Mouse (Mus musculus): ENCODE data around the gene Prkar2a. TPM values are rescaled to one million over a fixed set of nuclear protein-coding genes. Genes with fewer than 3 reads are reported as not detected.

Prkar2a gene
- polyA plus RNA-seq, 1 experiment from 2014 or later = 20.2 TPM

DNA sequence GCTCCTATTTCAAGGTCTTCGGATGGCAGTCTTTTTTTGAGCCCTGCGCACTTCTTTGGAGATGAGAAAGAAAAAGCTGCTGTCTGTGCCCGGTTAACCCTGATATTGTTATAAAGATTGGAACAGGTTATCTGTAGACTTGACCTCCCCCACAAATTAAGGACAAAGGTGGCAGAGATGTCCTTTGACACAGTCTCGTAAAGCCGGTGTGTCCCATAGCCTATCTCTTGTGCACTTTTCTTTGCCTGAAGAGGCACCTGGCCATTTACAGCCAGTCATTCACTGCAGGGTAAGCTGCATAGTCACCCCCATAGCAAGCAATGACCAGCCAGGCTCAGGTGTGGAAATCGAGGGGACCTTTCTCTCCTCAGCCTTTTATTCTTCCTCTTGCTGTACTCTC is 26.5 kb upstream of the Prkar2a start:
- no peak for ATAC-seq (ENCODE audit: low FRiP score, low TSS enrichment)
- Histone ChIP-seq H3K4me1 (ENCODE audit: insufficient read depth, low read length) (peaks cover 9% of the 10 kb centered on the region), H3K27me3 (ENCODE audit: insufficient read depth, low read length) (no peaks in the 10 kb centered on the region), H3K27ac (ENCODE audit: low read length) (0 out of 2 replicates have a peak overlapping the region, but pooled peaks have one; percentile 59), H3K36me3 (ENCODE audit: insufficient read depth, low read length) (no peaks in the 10 kb centered on the region), H3K4me3 (ENCODE audit: low read length) (peak overlapping the region; percentile 78), H3K9ac (replicated peaks; ENCODE audit: low read length) (peak overlapping the region; percentile 72), H3K4me2 (replicated peaks; ENCODE audit: low read depth, low read length) (peak overlapping the region; percentile 74), H3K9me3 (ENCODE audit: low read length) (no peaks in the 10 kb centered on the region)
- WGBS = 35% methylated on average over 6 of the region's 6 CpGs

DNA sequence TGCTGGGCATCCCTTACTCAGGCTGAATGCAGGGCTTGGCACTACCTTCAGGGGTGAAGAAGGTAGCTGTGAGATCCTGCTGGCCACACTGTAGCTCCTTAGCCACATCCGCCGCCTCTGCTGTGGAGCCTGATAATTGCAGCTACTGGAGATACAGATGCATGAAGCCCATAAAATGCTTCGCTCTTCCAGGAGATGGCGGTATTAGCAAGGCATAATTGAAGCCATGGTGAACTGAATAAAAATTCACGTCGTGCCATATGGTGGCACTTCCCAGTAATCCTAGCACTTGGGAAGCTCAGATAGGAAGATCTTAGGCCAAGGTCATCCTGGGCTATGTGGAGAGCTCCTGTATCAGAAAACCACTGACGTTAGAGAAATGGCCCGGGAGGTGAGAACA is 19.2 kb upstream of the Prkar2a start:
- no peak overlapping the region for H3K4me2 ChIP-seq (replicated peaks; ENCODE audit: low read depth, low read length)
- no peak for ATAC-seq (ENCODE audit: low FRiP score, low TSS enrichment)
- H3K36me3 ChIP-seq (ENCODE audit: insufficient read depth, low read length) = peaks cover 24% of the 10 kb centered on the region
- H3K9me3 ChIP-seq (ENCODE audit: low read length) = 0 out of 2 replicates have a peak, but pooled peaks cover 5% of the 10 kb centered on the region
- H3K27me3 ChIP-seq (ENCODE audit: insufficient read depth, low read length) = no peaks in the 10 kb centered on the region
- no peaks in the 10 kb centered on the region for H3K4me1 ChIP-seq (ENCODE audit: insufficient read depth, low read length)
- WGBS = 72% methylated on average over 8 of the region's 8 CpGs
- H3K9ac ChIP-seq (replicated peaks; ENCODE audit: low read length) = no peak overlapping the region
- H3K4me3 ChIP-seq (ENCODE audit: low read length) = no peak overlapping the region
- no peak overlapping the region for H3K27ac ChIP-seq (ENCODE audit: low read length)

DNA sequence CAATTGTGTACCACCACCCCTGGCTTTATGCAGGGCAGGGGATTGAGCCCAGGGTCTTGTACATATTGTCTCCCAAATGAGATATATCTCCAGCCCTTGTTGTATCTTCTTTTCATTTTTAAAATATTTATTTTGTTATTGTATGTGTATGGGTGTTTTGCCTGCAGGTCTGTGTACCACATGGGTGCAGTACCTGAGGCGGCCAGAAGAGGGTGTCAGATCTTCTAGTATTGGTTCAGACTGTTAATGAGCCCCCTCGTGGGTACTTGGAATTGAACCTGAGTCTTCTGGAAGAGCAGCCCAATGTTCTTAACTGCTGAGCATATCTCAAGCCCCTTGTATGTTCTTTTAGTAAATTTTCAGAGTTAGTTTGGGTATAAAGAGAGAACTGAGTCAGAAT is 16.0 kb upstream of the Prkar2a start:
- Histone ChIP-seq H3K4me3 (ENCODE audit: low read length) (no peak overlapping the region), H3K9ac (replicated peaks; ENCODE audit: low read length) (no peak overlapping the region), H3K9me3 (ENCODE audit: low read length) (0 out of 2 replicates have a peak, but pooled peaks cover 5% of the 10 kb centered on the region), H3K4me1 (ENCODE audit: insufficient read depth, low read length) (no peaks in the 10 kb centered on the region), H3K27me3 (ENCODE audit: insufficient read depth, low read length) (no peaks in the 10 kb centered on the region), H3K27ac (ENCODE audit: low read length) (no peak overlapping the region), H3K4me2 (replicated peaks; ENCODE audit: low read depth, low read length) (no peak overlapping the region), H3K36me3 (ENCODE audit: insufficient read depth, low read length) (peaks cover 24% of the 10 kb centered on the region)
- WGBS = 51% methylated on average over 2 of the region's 2 CpGs
- ATAC-seq (ENCODE audit: low FRiP score, low TSS enrichment) = no peak

- no peak overlapping the region for H3K9ac ChIP-seq (replicated peaks; ENCODE audit: low read length)
- H3K36me3 ChIP-seq (ENCODE audit: insufficient read depth, low read length) = peaks cover 17% of the 10 kb centered on the region; the same call in 1 of the 2 replicates
- no peaks in the 10 kb centered on the region for H3K27me3 ChIP-seq (ENCODE audit: insufficient read depth, low read length)
- no peaks in the 10 kb centered on the region for H3K9me3 ChIP-seq (ENCODE audit: low read length)
- no peak for ATAC-seq (ENCODE audit: low FRiP score, low TSS enrichment)
- no peak overlapping the region for H3K4me2 ChIP-seq (replicated peaks; ENCODE audit: low read depth, low read length)
- no peak overlapping the region for H3K4me3 ChIP-seq (ENCODE audit: low read length)
- no peaks in the 10 kb centered on the region for H3K4me1 ChIP-seq (ENCODE audit: insufficient read depth, low read length)
- 87% methylated on average over 15 of the region's 15 CpGs for WGBS
- no peak overlapping the region for H3K27ac ChIP-seq (ENCODE audit: low read length)
Measured at GRCm38 (mm10) chr9:108680026-108680425, 9.1 kb upstream of the Prkar2a start.

DNA sequence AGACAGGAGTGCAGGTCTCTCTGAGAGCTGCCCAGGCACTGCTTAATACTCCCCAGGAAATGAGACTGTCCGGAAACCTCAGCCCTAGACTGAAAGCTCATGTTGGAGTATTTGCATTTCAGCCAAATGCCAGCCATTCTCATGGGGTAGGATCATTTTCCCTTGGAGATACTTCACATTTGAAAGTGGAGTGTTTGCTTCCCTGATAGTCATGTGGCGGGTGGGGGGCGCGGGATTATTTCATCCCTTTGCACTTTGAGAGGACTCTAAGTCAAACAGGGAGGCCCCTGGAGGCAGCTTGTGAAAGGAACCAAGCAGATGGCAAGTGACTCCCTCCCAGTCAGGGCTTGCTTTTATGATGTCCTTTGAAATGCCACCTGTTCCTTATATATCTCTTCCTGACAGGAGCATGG is 2.6 kb upstream of the Prkar2a start:
- ATAC-seq (ENCODE audit: low FRiP score, low TSS enrichment) = no peak
- Histone ChIP-seq H3K9ac (replicated peaks; ENCODE audit: low read length) (no peak overlapping the region), H3K4me3 (ENCODE audit: low read length) (no peak overlapping the region), H3K9me3 (ENCODE audit: low read length) (no peaks in the 10 kb centered on the region), H3K4me1 (ENCODE audit: insufficient read depth, low read length) (peaks cover under 1% of the 10 kb centered on the region), H3K27ac (ENCODE audit: low read length) (no peak overlapping the region), H3K36me3 (ENCODE audit: insufficient read depth, low read length) (peaks cover 7% of the 10 kb centered on the region; the same call in 1 of the 2 replicates), H3K27me3 (ENCODE audit: insufficient read depth, low read length) (no peaks in the 10 kb centered on the region), H3K4me2 (replicated peaks; ENCODE audit: low read depth, low read length) (no peak overlapping the region)
- WGBS = 26% methylated on average over 4 of the region's 4 CpGs

GRCm38 (mm10) chr9:108687181-108687580 is 1.9 kb upstream of the Prkar2a start:
- no peaks in the 10 kb centered on the region for H3K27me3 ChIP-seq (ENCODE audit: insufficient read depth, low read length)
- no peak overlapping the region for H3K4me3 ChIP-seq (ENCODE audit: low read length)
- no peak for ATAC-seq (ENCODE audit: low FRiP score, low TSS enrichment)
- no peak overlapping the region for H3K9ac ChIP-seq (replicated peaks; ENCODE audit: low read length)
- H3K27ac ChIP-seq (ENCODE audit: low read length) = no peak overlapping the region
- 78% methylated on average over 6 of the region's 6 CpGs for WGBS
- no peaks in the 10 kb centered on the region for H3K9me3 ChIP-seq (ENCODE audit: low read length)
- H3K4me1 ChIP-seq (ENCODE audit: insufficient read depth, low read length) = peaks cover 3% of the 10 kb centered on the region
- no peak overlapping the region for H3K4me2 ChIP-seq (replicated peaks; ENCODE audit: low read depth, low read length)
- H3K36me3 ChIP-seq (ENCODE audit: insufficient read depth, low read length) = peaks cover 3% of the 10 kb centered on the region; the same call in 1 of the 2 replicates

DNA sequence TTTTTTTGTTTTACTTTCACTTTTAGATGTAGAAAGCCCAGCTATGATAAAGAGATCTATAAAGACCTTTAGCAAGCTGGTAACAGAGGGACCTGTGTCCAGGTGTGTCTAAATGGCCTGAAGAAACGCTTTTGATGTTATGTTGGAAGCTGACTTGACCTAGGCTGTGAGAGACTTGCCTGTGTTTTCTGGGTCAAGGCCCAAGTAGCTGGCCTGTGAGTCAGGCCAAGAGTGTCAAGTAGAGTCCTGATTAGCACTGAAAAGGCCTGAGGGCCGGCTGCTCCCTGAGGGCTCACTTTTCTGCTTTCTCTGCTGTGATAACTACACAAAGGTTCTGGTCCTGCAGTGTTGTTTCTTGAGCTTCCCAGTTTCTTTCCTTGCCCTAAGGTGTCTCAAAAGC is 1.4 kb upstream of the Prkar2a start:
- Histone ChIP-seq H3K4me1 (ENCODE audit: insufficient read depth, low read length) (peaks cover 3% of the 10 kb centered on the region), H3K4me3 (ENCODE audit: low read length) (no peak overlapping the region), H3K36me3 (ENCODE audit: insufficient read depth, low read length) (no peaks in the 10 kb centered on the region), H3K27me3 (ENCODE audit: insufficient read depth, low read length) (no peaks in the 10 kb centered on the region), H3K9me3 (ENCODE audit: low read length) (no peaks in the 10 kb centered on the region), H3K9ac (replicated peaks; ENCODE audit: low read length) (no peak overlapping the region), H3K4me2 (replicated peaks; ENCODE audit: low read depth, low read length) (no peak overlapping the region), H3K27ac (ENCODE audit: low read length) (no peak overlapping the region)
- WGBS = 76% methylated on average over 2 of the region's 2 CpGs
- ATAC-seq (ENCODE audit: low FRiP score, low TSS enrichment) = no peak

- Histone ChIP-seq H3K9ac (replicated peaks; ENCODE audit: low read length) (no peak overlapping the region), H3K9me3 (ENCODE audit: low read length) (no peaks in the 10 kb centered on the region), H3K27ac (ENCODE audit: low read length) (no peak overlapping the region), H3K36me3 (ENCODE audit: insufficient read depth, low read length) (no peaks in the 10 kb centered on the region), H3K4me2 (replicated peaks; ENCODE audit: low read depth, low read length) (no peak overlapping the region), H3K4me3 (ENCODE audit: low read length) (no peak overlapping the region), H3K27me3 (ENCODE audit: insufficient read depth, low read length) (no peaks in the 10 kb centered on the region), H3K4me1 (ENCODE audit: insufficient read depth, low read length) (peaks cover 10% of the 10 kb centered on the region)
- 78% methylated on average over 9 of the region's 9 CpGs for WGBS
- no peak for ATAC-seq (ENCODE audit: low FRiP score, low TSS enrichment)
Measured at GRCm38 (mm10) chr9:108688451-108688850, 663 bp upstream of the Prkar2a start.

DNA sequence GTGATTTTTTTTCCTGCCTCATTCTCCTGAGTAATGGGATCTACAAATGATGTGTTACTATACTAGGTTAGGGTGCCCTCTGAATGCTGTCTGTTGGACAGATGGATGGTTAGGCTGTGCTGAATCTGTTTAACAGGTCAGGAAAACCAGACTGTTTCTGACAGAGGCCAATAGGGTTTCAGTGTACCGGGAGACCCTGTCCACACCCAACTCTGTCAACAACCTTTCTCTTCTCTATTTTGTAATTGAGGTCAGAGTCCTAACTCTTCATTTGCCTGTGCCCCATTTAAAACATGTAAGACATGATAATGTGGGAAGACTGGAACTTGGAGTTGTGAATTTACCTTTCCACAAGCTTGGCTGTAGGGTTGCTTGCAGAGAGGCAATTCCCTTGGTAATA is 879 bp downstream of the Prkar2a start:
- H3K27ac ChIP-seq (ENCODE audit: low read length) = no peak overlapping the region

DNA sequence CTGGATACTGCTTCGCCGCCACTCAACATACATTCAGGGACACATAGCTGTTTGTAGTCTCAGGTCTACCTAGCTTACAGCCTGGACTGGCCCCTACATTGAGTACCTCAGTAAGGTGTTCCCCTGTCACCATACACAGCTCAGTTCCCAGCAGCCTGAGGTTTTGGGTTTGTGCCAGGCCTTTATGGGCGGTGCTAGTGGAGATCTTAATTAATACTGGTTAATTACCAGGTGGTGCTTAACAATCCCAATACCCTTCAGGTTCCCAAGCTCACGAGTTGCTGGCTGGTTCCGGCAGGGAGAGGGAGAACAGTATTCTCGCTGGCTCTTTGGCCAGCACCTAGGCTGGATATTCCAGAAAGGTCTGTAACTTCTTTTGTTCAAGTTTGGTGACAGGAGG is 1.8 kb downstream of the Prkar2a start:
- no peak for ATAC-seq (ENCODE audit: low FRiP score, low TSS enrichment)
- peaks cover 14% of the 10 kb centered on the region for H3K4me1 ChIP-seq (ENCODE audit: insufficient read depth, low read length)
- WGBS = 90% methylated on average over 6 of the region's 6 CpGs
- H3K9me3 ChIP-seq (ENCODE audit: low read length) = no peaks in the 10 kb centered on the region
- 0 out of 2 replicates have a peak, but pooled peaks cover 2% of the 10 kb centered on the region for H3K36me3 ChIP-seq (ENCODE audit: insufficient read depth, low read length)
- no peak overlapping the region for H3K4me2 ChIP-seq (replicated peaks; ENCODE audit: low read depth, low read length)
- no peak overlapping the region for H3K9ac ChIP-seq (replicated peaks; ENCODE audit: low read length)
- no peak overlapping the region for H3K27ac ChIP-seq (ENCODE audit: low read length)
- H3K27me3 ChIP-seq (ENCODE audit: insufficient read depth, low read length) = no peaks in the 10 kb centered on the region
- no peak overlapping the region for H3K4me3 ChIP-seq (ENCODE audit: low read length)

More for the DNA sequence above, 879 bp downstream of the Prkar2a start:
- H3K36me3 ChIP-seq (ENCODE audit: insufficient read depth, low read length) = no peaks in the 10 kb centered on the region
- H3K9ac ChIP-seq (replicated peaks; ENCODE audit: low read length) = no peak overlapping the region
- 95% methylated on average over 1 of the region's 1 CpGs for WGBS
- H3K4me2 ChIP-seq (replicated peaks; ENCODE audit: low read depth, low read length) = no peak overlapping the region
- no peak for ATAC-seq (ENCODE audit: low FRiP score, low TSS enrichment)
- H3K27me3 ChIP-seq (ENCODE audit: insufficient read depth, low read length) = no peaks in the 10 kb centered on the region
- peaks cover 14% of the 10 kb centered on the region for H3K4me1 ChIP-seq (ENCODE audit: insufficient read depth, low read length)
- no peaks in the 10 kb centered on the region for H3K9me3 ChIP-seq (ENCODE audit: low read length)
- H3K4me3 ChIP-seq (ENCODE audit: low read length) = no peak overlapping the region

Data from kidney, embryonic 16.5 days (tissue).